Mouse (Mus musculus): ENCODE results near the gene Pi16. TPM values are rescaled to one million over a fixed set of nuclear protein-coding genes. Genes with fewer than 3 reads are reported as not detected.

The Pi16 gene
- polyA plus RNA-seq, 1 experiment, result 0.55 TPM

GRCm38 (mm10) chr17:29327691-29328090 lies 10.2 kb downstream of the Pi16 start:
- no peaks in the 10 kb centered on the region for H3K79me2 ChIP-seq (ENCODE audit: control insufficient read depth, insufficient read depth)
- no peaks in the 10 kb centered on the region for H3K79me3 ChIP-seq (ENCODE audit: low read depth)
- TF ChIP-seq FOSL1 (IDR thresholded peaks at IDR 0.05; ENCODE audit: insufficient read depth, low read length, poor library complexity, severe bottlenecking) (no peak), CTCF (IDR thresholded peaks at IDR 0.05; ENCODE audit: control insufficient read depth, insufficient read depth, insufficient read length) (no peak), MYOD1 (IDR thresholded peaks at IDR 0.05; ENCODE audit: control insufficient read depth, insufficient read length, low read depth) (no peak), CEBPB (IDR thresholded peaks at IDR 0.05; ENCODE audit: low read depth) (no peak)
- H3K4me3 ChIP-seq (ENCODE audit: insufficient read depth, poor library complexity, severe bottlenecking), result no peak overlapping the region
- H3K36me3 ChIP-seq (ENCODE audit: control insufficient read depth, insufficient read depth), result peaks cover 16% of the 10 kb centered on the region
- H3ac ChIP-seq (ENCODE audit: control insufficient read depth, insufficient read length, low read depth), result no peak overlapping the region
- no peaks in the 10 kb centered on the region for H3K27me3 ChIP-seq (ENCODE audit: control insufficient read depth, insufficient read depth, insufficient read length)

GRCm38 (mm10) chr17:29330221-29330620 lies 12.7 kb downstream of the Pi16 start:
- peaks cover 30% of the 10 kb centered on the region for H3K36me3 ChIP-seq (ENCODE audit: control insufficient read depth, insufficient read depth)
- no peak overlapping the region for H3K4me3 ChIP-seq (ENCODE audit: insufficient read depth, poor library complexity, severe bottlenecking)
- no peaks in the 10 kb centered on the region for H3K79me3 ChIP-seq (ENCODE audit: low read depth)
- H3ac ChIP-seq (ENCODE audit: control insufficient read depth, insufficient read length, low read depth), result no peak overlapping the region
- no peaks in the 10 kb centered on the region for H3K79me2 ChIP-seq (ENCODE audit: control insufficient read depth, insufficient read depth)
- TF ChIP-seq CEBPB (IDR thresholded peaks at IDR 0.05; ENCODE audit: low read depth) (no peak), MYOG (IDR thresholded peaks at IDR 0.05; ENCODE audit: control insufficient read depth, extremely low read depth, insufficient read length) (no peak), CTCF (IDR thresholded peaks at IDR 0.05; ENCODE audit: control insufficient read depth, insufficient read depth, insufficient read length) (no peak), USF1 (IDR thresholded peaks at IDR 0.05; ENCODE audit: low read depth) (no peak), MAX (IDR thresholded peaks at IDR 0.05) (no peak), FOSL1 (IDR thresholded peaks at IDR 0.05; ENCODE audit: insufficient read depth, low read length, poor library complexity, severe bottlenecking) (no peak), MYOD1 (IDR thresholded peaks at IDR 0.05; ENCODE audit: control insufficient read depth, insufficient read length, low read depth) (no peak)
- H3K27me3 ChIP-seq (ENCODE audit: control insufficient read depth, insufficient read depth, insufficient read length), result no peaks in the 10 kb centered on the region

DNA sequence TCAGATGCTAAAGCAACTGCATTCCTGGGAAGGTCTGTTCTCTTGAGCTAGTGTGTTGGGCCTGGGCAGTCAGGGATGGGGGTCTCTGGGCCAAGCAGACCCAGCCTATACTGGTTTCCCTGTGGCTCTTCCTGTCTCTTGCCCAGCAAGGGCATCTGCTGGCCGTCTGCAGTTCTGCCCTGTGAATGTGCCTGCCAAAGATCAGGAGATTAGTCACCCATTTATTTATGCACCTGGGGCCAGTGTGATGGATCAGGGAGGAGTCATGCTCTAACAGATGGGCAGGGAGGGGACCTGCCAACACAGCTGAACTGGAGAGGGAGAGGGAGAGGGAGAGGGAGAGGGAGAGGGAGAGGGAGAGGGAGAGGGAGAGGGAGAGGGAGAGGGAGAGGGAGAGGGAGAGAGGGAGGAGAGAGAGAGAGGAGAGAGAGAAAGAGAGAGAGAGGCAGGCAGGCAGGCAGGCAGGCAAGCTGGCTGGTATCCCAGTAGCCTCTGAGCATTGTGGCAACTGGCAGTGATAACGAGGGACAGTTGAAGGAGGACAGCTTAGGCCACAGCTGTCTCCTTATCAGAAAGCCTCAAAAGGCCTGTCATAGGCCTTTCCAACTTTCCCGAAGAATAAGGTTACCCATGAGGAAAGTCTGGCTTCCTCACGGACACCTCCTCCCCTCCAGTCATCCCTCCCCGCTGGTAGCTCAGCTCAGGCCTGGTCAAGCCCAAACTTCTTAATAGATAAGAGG lies 13.4 kb downstream of the Pi16 start:
- TF ChIP-seq CEBPB (IDR thresholded peaks at IDR 0.05; ENCODE audit: low read depth), result no peak
- TF ChIP-seq MYOG (IDR thresholded peaks at IDR 0.05; ENCODE audit: control insufficient read depth, extremely low read depth, insufficient read length), result no peak
- peak; percentile 22 for TF ChIP-seq CTCF (IDR thresholded peaks at IDR 0.05; ENCODE audit: control insufficient read depth, insufficient read depth, insufficient read length)
- TF ChIP-seq MYOD1 (IDR thresholded peaks at IDR 0.05; ENCODE audit: control insufficient read depth, insufficient read length, low read depth), result peak; percentile 86
- TF ChIP-seq USF1 (IDR thresholded peaks at IDR 0.05; ENCODE audit: low read depth), result no peak
- no peak for TF ChIP-seq FOSL1 (IDR thresholded peaks at IDR 0.05; ENCODE audit: insufficient read depth, low read length, poor library complexity, severe bottlenecking)
- no peaks in the 10 kb centered on the region for H3K27me3 ChIP-seq (ENCODE audit: control insufficient read depth, insufficient read depth, insufficient read length)
- H3K79me3 ChIP-seq (ENCODE audit: low read depth), result no peaks in the 10 kb centered on the region
- no peaks in the 10 kb centered on the region for H3K79me2 ChIP-seq (ENCODE audit: control insufficient read depth, insufficient read depth)
- no peak overlapping the region for H3K4me3 ChIP-seq (ENCODE audit: insufficient read depth, poor library complexity, severe bottlenecking)
- H3ac ChIP-seq (ENCODE audit: control insufficient read depth, insufficient read length, low read depth), result no peak overlapping the region
- H3K36me3 ChIP-seq (ENCODE audit: control insufficient read depth, insufficient read depth), result peaks cover 36% of the 10 kb centered on the region

GRCm38 (mm10) chr17:29332186-29332685 lies 14.8 kb downstream of the Pi16 start:
- no peaks in the 10 kb centered on the region for H3K79me2 ChIP-seq (ENCODE audit: control insufficient read depth, insufficient read depth)
- no peak overlapping the region for H3K4me3 ChIP-seq (ENCODE audit: insufficient read depth, poor library complexity, severe bottlenecking)
- no peaks in the 10 kb centered on the region for H3K27me3 ChIP-seq (ENCODE audit: control insufficient read depth, insufficient read depth, insufficient read length)
- no peak overlapping the region for H3ac ChIP-seq (ENCODE audit: control insufficient read depth, insufficient read length, low read depth)
- H3K36me3 ChIP-seq (ENCODE audit: control insufficient read depth, insufficient read depth), result peaks cover 46% of the 10 kb centered on the region
- TF ChIP-seq USF1 (IDR thresholded peaks at IDR 0.05; ENCODE audit: low read depth) (no peak), MAX (IDR thresholded peaks at IDR 0.05) (no peak), CTCF (IDR thresholded peaks at IDR 0.05; ENCODE audit: control insufficient read depth, insufficient read depth, insufficient read length) (no peak), FOSL1 (IDR thresholded peaks at IDR 0.05; ENCODE audit: insufficient read depth, low read length, poor library complexity, severe bottlenecking) (no peak), MYOG (IDR thresholded peaks at IDR 0.05; ENCODE audit: control insufficient read depth, extremely low read depth, insufficient read length) (no peak), CEBPB (IDR thresholded peaks at IDR 0.05; ENCODE audit: low read depth) (no peak), MYOD1 (IDR thresholded peaks at IDR 0.05; ENCODE audit: control insufficient read depth, insufficient read length, low read depth) (no peak)
- H3K79me3 ChIP-seq (ENCODE audit: low read depth), result no peaks in the 10 kb centered on the region

DNA sequence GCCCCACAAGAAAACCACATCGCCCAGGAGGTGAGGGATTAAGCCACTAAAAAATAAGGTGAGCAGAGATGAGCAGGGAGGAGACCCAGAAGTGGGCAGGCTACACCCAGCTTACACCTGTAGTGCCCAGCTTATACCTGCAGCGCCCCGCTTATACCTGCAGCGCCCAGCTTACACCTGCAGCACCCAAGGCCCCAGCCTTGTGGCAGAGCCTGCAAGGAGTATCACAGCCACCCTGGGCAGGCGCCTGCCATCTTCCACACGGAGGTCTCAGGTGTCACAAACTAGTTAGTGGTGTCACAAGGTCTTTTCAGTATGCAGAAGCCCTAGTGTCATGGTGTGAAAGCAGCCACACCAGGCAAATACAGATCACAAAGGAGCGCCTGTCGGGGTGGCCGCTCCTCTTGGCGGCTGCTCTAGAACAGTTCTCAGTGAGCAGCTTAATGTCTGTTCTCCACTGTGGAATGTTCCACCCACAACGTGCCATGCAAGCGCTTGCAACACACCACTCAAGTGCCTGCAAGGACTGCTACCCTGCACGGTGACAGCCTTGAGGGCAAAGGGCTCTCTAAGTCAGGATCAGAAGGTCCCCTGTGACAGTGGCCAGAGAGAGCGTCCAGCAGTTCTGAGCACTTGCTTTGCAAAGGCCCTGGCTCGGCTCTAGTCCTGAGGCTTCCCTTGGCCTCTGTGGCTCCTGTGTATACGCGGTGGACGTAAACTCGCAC lies 18.9 kb downstream of the Pi16 start:
- H3K36me3 ChIP-seq (ENCODE audit: control insufficient read depth, insufficient read depth), result peaks cover 61% of the 10 kb centered on the region

More for the DNA sequence above, 18.9 kb downstream of the Pi16 start:
- Histone ChIP-seq H3K79me2 (ENCODE audit: control insufficient read depth, insufficient read depth) (no peaks in the 10 kb centered on the region), H3K79me3 (ENCODE audit: low read depth) (no peaks in the 10 kb centered on the region), H3ac (ENCODE audit: control insufficient read depth, insufficient read length, low read depth) (no peak overlapping the region), H3K27me3 (ENCODE audit: control insufficient read depth, insufficient read depth, insufficient read length) (no peaks in the 10 kb centered on the region), H3K4me3 (ENCODE audit: insufficient read depth, poor library complexity, severe bottlenecking) (no peak overlapping the region)
- TF ChIP-seq CEBPB (IDR thresholded peaks at IDR 0.05; ENCODE audit: low read depth), result no peak
- no peak for TF ChIP-seq CTCF (IDR thresholded peaks at IDR 0.05; ENCODE audit: control insufficient read depth, insufficient read depth, insufficient read length)
- no peak for TF ChIP-seq MAX (IDR thresholded peaks at IDR 0.05)
- TF ChIP-seq MYOD1 (IDR thresholded peaks at IDR 0.05; ENCODE audit: control insufficient read depth, insufficient read length, low read depth), result no peak
- no peak for TF ChIP-seq MYOG (IDR thresholded peaks at IDR 0.05; ENCODE audit: control insufficient read depth, extremely low read depth, insufficient read length)
- no peak for TF ChIP-seq USF1 (IDR thresholded peaks at IDR 0.05; ENCODE audit: low read depth)
- TF ChIP-seq FOSL1 (IDR thresholded peaks at IDR 0.05; ENCODE audit: insufficient read depth, low read length, poor library complexity, severe bottlenecking), result no peak
